Mouse (Mus musculus) kidney, postnatal 4 days (tissue): Measurements from ENCODE around the gene Sgcg.

Experiments used
- DNase-seq, 2 experiments: peaks; one replicate each; pipeline ENCODE4 v3.0.0; 2021; ENCODE audit warnings: mixed read lengths in 2 of 2

The Sgcg gene

DNA sequence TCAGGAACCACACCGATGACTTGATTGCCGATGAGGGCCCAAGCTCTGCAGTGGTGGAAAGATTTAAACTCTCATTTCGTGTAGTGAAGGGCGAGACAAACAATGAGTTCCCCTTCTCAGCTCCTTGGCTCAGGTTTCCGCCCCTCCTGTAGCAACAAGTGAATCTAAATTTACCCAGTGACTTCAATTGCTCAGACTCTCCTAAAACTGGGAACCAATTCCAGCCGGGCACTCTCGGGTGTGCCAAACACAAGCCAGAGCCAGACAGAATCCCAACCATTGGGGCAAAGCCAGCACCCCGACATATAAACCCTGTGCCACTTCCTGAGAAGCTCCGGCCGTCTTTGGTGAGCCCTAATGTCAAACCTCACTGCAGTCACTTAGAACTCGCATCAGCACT is at the start of gene Sgcg:
Gene Sgcg, minus strand, starts transcription at position 139 of the 400 bp plus-strand sequence.
- no peak for DNase-seq

DNA sequence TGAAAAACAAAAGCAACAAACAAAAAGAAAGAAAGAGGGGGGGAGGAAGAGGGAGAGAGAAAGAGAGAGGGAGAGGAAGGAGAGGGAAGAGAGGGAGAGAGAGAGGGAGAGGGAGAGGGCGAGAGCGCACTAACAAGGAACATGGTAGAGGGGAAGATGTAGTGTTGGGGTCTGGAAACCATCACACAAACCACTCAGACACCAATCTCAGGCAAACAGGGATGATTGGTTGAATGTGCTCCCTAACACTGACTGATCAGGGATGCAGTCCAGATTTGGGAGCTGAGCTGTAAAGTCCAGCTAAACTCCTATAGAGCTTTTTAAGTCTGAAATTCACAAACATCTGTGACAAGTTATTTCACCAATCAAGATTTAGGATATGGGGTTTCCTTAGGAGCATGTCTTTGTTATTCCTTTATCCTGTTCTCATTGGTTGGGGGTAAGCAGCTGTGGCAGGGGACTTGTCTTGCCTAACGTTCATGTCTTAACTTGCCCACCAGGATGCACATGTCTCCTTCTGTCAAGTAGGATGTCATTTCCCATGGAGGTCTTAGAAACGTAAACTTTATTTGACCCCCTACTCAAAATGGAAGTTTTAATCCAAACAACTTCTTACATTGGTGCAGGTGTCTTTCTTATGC is 45.8 kb upstream of the Sgcg start:
- no peak for DNase-seq

DNA sequence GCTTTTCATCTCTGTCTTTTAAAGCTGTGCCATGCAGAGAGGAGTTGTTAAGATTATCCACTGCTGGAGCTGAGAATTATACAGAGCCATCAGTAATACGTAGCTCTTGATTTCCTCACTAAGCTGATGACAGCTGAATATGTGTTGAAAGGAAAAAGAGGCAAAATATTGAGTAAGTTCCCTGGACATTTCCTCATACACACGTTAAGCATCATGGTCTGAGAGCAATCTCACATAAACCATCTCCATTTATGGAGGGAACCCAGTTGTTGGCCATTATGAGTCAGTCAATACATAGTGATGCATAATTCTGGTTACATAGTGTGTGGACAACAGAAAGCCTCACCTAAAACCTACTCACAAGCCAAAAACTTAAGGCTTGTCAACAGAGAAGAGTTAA is 44.1 kb upstream of the Sgcg start:
- no peak for DNase-seq

DNA sequence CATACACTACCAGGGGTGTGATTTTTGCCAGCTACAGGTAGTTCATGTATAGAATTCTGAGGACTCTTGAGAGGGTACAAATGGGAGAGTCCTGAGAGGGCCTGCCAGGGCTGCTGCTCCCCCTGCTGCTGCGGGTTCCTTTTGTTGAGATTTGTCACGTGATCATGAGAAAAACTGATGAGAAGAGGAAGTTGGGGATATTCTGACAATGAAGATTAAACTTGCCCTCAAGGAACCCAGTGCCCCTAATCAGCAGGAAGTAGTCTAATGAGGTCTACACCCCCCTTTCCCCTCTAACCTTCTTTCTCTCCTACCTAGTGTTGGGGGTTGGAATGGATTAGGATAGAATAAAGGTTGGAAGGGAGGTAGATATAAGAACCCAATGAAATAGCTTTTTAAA is 43.0 kb upstream of the Sgcg start:
- DNase-seq, result no peak

DNA sequence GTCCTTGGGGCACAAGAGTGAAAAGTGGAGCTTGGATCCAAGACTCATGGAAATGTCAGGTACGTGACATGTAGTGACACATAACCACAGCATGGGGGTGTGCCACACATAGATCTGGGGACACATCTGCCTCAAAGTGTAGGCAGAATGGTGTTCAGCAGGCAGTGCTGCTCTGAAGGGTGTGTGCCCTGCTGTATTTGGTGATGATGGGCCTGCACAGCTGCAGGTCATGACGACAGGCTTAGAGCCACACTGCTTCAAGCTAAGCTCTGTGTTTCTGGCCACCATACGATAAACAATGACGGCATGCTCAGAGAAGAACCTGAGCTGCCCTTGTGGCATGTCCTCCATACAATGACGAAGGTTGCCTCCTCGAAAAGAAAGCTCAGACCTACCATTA is 41.5 kb upstream of the Sgcg start:
- no peak for DNase-seq

DNA sequence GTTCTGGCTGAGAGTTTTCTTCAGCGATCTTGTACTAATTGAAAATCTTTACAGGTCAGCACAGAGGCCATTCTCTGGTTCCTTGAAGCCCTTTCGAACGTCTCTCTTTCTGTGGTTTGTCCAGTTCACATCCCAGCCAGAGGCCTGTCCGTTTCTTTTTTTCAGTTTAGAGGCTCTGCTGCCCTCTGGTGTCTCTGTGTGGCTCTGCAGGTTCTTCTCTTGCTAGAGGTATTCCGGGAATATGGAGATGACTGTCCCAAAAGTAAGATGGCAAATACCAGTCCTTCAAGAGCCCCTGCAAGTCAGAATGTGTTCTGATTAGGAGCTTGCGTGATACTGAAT is 36.4 kb upstream of the Sgcg start:
- peak; percentile 75 to 80 for DNase-seq

DNA sequence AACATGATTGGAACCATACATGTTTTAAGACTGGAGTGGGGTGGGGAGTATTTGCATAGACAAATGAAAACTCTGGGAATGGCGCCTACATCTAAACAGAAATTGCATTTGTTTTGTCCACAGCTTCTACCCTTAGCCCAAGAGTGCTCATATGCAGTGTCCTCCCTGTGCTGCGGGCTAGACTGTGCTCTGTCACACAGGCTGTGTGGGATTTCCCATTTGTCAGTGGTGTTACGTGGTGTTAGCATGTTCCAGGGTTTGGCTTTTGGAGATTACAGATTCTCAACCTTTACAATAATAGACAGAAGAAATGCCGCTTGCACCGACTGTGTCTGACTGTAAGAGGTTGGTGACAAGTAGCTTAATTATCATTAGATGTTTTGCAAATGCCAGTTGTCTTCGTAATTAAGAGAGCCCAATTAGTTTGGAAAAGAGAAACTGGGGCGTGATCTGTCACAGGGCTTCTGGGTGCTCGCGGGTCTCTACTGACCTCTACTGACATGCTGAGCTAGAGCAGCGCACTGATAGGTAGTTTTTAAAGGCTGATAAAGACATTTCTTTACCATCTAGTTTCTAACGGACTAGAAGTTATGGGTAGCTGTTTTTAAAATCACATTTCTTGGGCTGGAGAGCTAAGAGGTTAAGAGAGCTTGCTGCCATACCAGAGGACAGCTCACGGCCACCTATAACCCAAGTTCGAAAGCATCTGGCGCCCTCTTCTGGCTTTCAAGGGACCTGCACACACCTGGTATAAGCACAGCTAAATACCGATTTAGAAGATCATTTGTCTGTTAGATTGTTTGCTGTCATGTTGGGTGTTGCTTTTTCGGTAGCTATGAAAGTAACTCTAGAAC is 35.8 kb upstream of the Sgcg start:
- DNase-seq, result peak; percentile 76 to 81

DNA sequence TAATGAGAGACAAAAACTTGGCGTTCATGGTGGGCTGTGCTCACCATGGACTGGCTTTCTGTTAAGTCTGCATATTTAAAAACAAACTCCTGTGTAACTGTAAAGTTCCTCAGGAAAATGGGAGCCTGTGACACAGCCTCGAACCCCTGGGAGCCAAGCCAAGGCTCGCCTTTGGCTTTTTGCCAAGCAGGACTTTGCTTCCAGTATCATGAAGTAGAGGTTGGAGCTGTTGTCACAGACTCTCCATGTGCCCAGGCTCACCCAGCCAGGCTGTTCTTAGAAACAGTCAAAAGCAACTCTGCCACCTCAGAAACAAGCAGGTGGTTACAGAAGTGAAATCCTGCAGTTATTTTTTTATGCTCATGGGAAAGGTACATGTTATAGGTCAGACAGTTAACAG is 32.4 kb upstream of the Sgcg start:
- DNase-seq, result peak; percentile 36 to 49

DNA sequence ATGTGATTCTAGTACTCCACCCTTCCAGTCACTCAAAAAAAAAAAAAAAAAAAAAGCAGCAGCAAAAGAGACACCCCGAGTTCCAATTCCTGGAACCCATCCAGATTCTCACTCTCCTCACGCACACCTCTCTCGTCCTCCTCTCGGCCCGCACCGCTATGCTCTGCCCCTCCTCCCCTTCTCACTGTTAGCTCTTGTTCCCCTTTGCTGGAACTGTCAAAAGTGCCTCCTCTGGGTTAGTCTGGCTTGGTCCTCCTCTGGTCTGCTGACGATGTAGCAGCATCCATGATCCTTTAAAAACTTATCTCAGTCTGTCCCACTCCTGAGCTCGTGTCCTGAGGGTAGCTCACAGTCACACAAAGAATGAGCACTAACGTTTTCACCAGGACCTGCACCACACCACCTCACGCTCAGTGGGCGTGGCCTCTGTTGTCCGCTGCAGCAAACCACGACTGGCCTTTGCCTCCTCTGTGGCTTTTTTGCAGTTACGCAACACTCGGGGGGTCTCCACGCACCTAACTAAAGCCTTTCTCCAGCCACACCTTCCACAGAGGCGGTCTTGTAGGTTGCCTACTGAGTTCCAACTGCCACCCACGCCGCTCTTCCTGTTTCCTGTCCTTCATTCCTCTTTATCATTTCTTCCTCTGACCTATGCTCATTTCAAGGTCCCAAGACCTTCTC is 30.5 kb upstream of the Sgcg start:
- no peak for DNase-seq

DNA sequence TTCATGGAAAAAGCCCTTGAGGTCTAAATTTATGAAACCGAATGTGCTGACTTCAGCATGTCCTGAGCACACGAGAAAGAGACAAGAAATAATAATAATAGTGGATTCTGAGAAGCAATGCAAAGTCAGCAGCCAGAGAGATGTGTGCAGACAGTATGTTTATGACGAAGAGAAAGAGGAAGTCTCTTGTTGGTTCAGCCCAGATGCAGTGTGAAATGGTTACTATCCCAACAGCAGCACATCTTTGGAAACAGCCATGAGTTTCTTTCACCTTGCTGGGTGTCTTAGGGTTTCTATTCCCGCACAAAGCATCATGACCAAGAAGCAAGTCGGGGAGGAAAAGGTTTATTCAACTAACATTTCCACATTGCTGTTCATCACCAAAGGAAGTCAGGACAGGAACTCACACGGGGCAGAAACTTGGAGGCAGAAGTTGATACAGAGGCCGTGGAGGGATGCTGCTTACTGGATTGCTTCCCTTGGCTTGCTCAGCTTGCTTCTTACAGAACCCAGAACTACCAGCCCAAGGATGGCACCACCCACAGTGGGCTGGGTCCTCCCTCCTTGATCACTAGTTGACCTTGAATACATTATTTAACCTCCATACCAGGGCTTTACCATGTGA is 20.5 kb upstream of the Sgcg start:
- DNase-seq, result no peak

DNA sequence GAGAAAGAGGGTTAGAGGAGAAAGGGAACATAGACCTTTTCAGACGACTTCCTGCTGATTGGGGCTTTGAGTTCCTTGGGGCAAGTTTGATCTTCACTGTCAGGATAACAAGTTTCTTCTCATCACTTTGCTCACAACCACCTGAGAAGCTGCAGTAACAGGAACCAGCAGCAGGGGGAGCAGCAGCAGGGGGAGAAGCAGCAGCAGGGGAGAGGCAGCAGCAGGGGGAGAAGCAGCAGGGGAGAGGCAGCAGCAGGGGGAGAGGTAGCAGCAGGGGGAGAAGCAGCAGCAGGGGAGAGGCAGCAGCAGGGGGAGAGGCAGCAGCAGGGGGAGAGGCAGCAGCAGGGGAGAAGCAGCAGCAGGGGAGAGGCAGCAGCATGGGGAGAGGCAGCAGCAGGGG is 19.0 kb upstream of the Sgcg start:
- DNase-seq, result peak; percentile 73 to 77

DNA sequence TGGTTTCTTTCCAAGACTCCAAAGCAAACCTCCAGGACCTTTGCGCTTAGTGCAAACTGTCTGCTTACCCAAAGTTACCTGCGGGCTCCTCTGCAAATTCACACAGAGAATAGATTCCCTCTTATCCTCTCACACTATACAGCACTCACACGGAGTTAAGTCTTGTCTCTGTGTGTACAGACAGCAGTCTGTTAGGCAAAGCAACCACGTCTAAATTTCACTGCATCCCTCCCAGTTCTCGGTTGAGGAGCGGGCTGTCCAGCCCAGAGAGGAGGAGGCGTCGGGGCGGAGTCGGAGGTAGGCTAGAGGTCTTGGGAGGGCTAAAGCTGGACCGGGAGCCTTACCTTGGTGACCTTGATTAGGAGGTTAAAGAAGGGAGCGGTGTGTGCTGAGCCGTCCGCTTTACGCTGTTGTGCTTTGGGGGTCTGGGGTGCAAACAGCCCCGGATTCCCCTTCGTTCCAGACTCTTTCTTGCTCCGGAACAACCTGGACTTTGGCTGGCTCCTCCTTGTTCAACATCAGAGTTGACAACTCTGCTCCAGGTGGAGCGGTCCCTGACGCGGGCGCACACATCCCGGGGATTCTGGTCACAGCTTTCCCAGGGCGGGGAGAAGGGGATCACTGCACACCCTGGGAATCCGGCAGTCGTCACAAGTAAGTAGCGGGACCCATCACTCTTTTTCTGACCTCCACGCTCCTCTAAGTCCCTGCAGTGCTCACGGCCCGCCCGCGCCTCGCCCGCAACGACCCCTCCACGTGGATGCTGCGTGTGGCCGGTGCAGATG is 16.3 kb upstream of the Sgcg start:
- peak in 1 of 2 experiments; percentile 18 for DNase-seq

DNA sequence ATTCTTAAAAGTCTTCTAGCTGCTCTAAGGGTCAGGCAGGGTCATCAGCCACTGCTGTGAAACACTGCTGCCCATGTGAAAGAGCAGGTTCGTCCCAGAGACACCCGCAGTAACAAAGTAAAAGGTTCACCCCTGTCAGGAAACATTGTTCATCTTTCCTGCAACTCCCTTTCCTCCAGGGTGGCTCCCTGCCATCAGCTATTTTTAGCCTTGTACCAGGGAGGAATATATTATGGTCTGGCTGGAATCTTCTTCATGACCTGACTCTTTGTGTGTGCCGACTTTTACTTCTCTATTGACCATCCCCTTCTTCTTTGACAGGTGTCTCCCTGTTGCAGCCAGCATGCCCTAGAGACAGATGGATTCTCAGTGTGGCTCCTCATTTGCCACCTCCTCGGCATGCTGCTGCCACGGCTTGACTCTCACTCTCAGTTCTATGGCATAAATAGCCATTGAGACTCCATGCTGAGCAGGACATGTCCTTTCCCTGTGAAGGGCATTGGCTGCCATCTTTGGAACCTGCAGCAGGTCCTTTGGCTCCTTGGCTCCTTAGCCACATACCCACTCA is 9.7 kb upstream of the Sgcg start:
- no peak for DNase-seq

DNA sequence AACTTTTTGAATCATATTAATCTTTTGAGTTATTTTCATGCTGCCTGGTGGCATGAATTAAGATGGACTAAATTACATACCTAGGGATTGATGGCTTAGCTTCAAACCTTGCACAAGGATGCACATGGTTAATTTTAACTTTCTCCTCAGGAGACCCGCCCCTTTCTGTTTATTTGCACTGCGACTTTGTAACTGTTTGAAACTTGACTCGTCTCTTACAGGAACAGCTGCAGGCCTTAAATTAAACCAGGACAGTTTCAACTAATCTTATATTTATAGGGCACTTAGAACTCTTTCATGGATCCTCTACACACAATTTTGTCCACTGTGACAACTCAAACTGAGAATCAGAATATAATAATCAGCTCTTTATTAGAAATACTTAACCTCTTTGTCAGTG is 794 bp upstream of the Sgcg start:
- no peak for DNase-seq

DNA sequence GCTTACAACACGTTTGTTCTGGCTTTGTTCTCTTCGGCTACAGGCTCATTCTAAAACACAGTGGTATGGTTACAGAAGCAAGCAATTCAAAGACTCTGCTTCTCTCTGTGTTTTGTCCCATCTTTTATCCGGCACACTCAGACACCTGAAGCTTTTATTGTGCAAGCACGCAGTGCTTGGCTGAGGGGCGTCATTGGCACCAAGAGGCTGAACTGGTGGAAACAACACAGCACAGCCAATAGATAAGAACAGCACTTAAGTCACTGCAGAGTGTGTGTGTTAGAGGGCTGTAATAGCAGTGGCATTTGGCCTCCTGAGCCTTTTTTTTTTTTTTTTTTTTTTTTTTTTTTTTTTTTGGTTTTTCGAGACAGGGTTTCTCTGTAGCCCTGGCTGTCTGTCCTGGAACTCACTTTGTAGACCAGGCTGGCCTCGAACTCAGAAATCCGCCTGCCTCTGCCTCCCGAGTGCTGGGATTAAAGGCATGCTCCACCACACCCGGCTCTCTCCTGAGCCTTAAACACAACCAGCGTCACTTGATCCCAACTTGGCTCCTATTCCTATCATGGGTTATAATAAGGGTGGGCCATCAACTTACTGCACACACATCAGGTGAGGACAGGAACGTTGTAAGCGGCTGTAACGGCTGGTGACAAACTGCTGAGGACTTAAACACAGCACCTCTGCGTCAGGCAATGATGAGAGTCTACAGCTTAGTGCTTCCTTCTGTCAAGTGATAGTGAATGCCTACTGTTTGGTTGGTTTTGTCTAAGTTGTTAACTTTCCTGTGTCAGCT is 5.5 kb downstream of the Sgcg start:
- no peak for DNase-seq

DNA sequence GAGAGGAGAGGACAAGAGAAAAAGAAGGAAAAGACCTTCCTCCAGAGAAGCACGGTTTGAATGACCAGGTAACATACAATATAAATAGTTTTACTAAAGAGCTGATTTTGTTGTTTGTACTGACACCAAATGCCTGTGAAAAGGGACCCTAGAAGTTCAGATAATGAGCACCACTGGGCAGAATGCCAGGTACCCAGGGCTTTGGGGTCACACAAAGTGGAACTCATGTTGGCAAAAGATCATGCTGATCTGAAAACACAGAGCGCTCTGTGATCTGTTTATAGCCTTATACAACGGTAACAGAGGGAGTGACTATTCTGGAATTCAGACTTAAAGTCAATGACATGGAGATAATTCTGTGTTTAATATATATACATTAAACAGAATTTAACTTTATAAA is 11.8 kb downstream of the Sgcg start:
- DNase-seq, result no peak

DNA sequence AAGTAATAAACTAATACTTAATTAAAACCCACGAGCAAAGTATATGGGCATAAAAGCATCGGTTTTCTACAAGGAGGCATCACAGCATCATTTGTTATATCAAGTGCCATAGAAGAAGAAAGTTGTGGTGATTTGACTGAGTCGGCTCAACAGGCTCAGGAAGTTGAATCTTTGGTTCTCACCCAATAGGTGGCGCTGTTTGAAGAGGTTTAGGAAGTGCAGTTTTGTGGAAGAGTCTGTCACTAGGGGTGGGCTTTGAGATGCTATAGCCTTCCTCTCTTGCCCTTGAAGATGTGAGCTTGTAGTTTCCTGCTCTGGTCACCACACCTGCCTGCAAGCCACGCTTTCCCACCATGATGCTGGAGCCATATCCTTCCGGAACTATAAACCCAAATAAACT is 15.7 kb downstream of the Sgcg start:
- DNase-seq, result no peak

DNA sequence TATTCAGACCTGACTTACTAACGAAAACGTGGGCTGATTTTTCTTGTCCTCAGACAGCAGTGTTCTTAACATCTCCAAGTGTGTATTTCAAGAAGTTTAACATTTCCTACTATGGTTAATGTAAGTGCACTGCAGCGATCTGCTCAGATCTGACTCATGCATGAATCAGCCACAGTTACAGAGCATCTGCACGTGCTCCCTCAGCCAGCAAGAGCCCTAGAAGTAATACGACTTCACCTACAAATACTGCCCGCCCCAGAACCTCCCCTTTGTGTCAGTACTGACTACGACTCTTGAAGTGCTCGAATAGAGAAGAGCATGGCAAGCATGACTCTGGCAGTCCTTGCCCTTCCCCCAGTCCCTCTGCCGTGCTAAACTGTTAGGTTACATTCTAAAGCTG is 19.5 kb downstream of the Sgcg start:
- no peak for DNase-seq

DNA sequence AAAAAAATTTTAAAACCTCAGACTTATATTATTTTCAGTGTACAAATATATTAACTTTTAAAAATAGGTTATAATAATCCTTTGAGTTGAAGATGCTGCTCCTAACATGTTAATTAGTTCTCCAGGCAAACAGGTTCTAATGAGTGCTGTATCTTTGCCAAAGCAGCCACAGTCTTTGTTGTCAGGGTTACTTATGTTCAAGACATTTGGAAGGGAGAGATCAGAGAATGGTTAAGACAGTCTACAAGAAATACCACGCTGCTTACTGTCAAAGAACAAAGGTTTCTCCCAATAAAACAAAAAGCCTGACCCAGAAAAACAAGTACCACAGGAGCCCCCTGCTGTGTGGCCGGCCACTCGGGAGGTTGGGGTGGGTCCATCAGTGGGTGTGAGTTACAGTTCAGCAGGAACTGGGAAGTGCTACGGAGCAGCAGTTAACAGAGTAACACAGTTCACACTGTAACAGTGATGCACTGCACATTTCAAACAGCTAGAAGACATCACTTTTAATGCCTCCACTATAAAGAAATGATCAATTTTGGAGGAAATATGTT is 21.1 kb downstream of the Sgcg start:
- peak in 1 of 2 experiments; percentile 12 for DNase-seq

DNA sequence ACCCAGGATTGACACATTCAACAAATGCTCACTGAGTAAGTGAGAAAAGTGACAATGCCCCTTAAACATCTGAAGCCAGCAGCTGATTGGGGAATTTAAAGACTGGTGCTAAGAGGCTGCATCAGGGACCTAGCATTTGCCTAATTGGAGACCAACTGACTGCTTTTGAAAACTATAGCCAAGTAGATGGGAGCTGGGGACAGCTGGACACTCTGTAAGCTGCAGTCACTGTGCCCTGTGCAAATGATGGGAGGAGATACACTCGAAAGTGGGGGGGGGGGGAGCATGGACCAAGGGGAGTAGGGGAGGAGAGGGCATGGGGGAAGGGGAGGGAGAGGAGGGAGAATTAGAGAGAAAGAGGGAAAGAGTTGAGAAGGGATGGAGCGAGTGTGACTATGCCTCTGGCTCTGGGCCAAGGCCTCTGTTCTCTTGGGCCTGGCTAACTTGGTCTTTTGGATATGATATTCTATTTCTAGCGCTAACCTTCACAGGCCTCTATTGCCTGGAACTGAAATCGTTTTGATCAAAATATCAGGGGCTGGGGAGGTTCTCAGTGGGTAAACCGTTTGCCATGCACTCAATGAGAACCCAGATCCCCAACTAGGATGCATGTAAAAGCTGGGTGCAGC is 22.3 kb downstream of the Sgcg start:
- DNase-seq, result peak; percentile 8 to 16
